Mouse (Mus musculus) lung, adult 2 months (tissue): ENCODE measurements around the gene Tnik.

ENCODE experiments used
- CTCF ChIP-seq: fragments of 200-500 bp; IDR thresholded peaks from 2 replicates; pipeline ENCODE4 v1.5.1; 2011; ENCODE audit warnings: mild to moderate bottlenecking, low read length, control low read depth; ENCODE audit not compliant: insufficient read depth
- POLR2A ChIP-seq: fragments of 200-500 bp; IDR thresholded peaks from 2 replicates; pipeline ENCODE4 v1.6.1; 2011; ENCODE audit warnings: low read depth, mild to moderate bottlenecking, control low read depth, low read length, borderline replicate concordance; ENCODE audit errors: extremely low read depth

- TF ChIP-seq POLR2A (no peak), CTCF (no peak)
Observed at GRCm38 (mm10) chr3:28564370-28565357, 301.6 kb downstream of the Tnik start.
